Mouse (Mus musculus) brain, embryonic 14.5 days (tissue): ENCODE results near the gene Kcnmb2.

Experiments used
- CTCF ChIP-seq: fragments of 200-500 bp; IDR thresholded peaks from 2 replicates; pipeline ENCODE4 v1.5.1; 2012; ENCODE audit warnings: inconsistent platforms, mild to moderate bottlenecking, moderate library complexity, borderline replicate concordance; ENCODE audit not compliant: insufficient read depth, insufficient read length; ENCODE audit errors: extremely low read depth
- POLR2A ChIP-seq: fragments of 200-500 bp; IDR thresholded peaks from 2 replicates; pipeline ENCODE4 v1.6.1; 2012; ENCODE audit warnings: mild to moderate bottlenecking, inconsistent platforms, borderline replicate concordance; ENCODE audit not compliant: poor library complexity, insufficient read depth, insufficient read length, severe bottlenecking; ENCODE audit errors: extremely low read depth

- TF ChIP-seq CTCF (no peak), POLR2A (no peak)
These were observed 52.7 kb downstream of the Kcnmb2 start for GRCm38 (mm10) chr3:31955004-31955403.
